In genomic region chr5:73540511-73540871, GRCm38 (mm10) we compare ENCODE assay signal across 16 mouse cellular contexts. TPM values are rescaled to one million over a fixed set of nuclear protein-coding genes. Genes with fewer than 3 reads are reported as not detected.
DNase-seq lines count a peak whose midpoint lies in the region; ATAC-seq and TF ChIP-seq lines count a peak whose summit lies in the region.
"Had no signal": no experiment of that assay in that cellular context is flagged by ENCODE, and none has a peak within 500 bp of the region (broad histone marks: within the 10 kb centered on the region; RNA-seq: fewer than 3 reads in every experiment).

No protein-coding gene starts in this region.

- H3K36me3 ChIP-seq in forebrain, postnatal 0 days (ENCODE audit: insufficient read depth) = peaks cover 48% of the 10 kb centered on the region
- H3K36me3 ChIP-seq in forebrain, embryonic 15.5 days = peaks cover 25% of the 10 kb centered on the region; the same call in 1 of the 2 replicates
- no peaks in the 10 kb centered on the region; the same call in 1 of the 2 replicates for H3K36me3 ChIP-seq in kidney, adult 2 months (ENCODE audit: control insufficient read depth, insufficient read depth, low read length)
- H3K36me3 ChIP-seq in kidney, embryonic 15.5 days = peaks cover 16% of the 10 kb centered on the region
- H3K36me3 ChIP-seq in midbrain, embryonic 16.5 days (ENCODE audit: control insufficient read depth, insufficient read depth, low read length) = peaks cover 4% of the 10 kb centered on the region
- H3K36me3 ChIP-seq in midbrain, embryonic 11.5 days (ENCODE audit: control insufficient read depth, insufficient read depth, low read length) = no peaks in the 10 kb centered on the region; the same call in 1 of the 2 replicates
- H3K36me3 ChIP-seq: liver, embryonic 15.5 days had no signal

- H3K9me3 ChIP-seq in forebrain, postnatal 0 days (ENCODE audit: low read length) = no peaks in the 10 kb centered on the region
- no peaks in the 10 kb centered on the region for H3K9me3 ChIP-seq in forebrain, embryonic 15.5 days
- H3K9me3 ChIP-seq in kidney, embryonic 15.5 days (replicated peaks) = no peaks in the 10 kb centered on the region
- no peaks in the 10 kb centered on the region for H3K9me3 ChIP-seq in midbrain, embryonic 16.5 days (replicated peaks; ENCODE audit: control insufficient read depth, low read length, poor library complexity, severe bottlenecking)
- no peaks in the 10 kb centered on the region for H3K9me3 ChIP-seq in midbrain, embryonic 11.5 days (ENCODE audit: control insufficient read depth, low read length)
- H3K9me3 ChIP-seq: embryonic facial prominence, embryonic 12.5 days; heart, embryonic 13.5 days; hindbrain, embryonic 10.5 days; limb, embryonic 12.5 days; liver, embryonic 15.5 days; midbrain, embryonic 12.5 days had no signal

- 89% methylated on average over 2 of the region's 2 CpGs for WGBS in forebrain, postnatal 0 days
- 92% methylated on average over 2 of the region's 2 CpGs for WGBS in forebrain, embryonic 15.5 days
- 94% methylated on average over 2 of the region's 2 CpGs for WGBS in kidney, adult 2 months
- 93% methylated on average over 2 of the region's 2 CpGs for WGBS in kidney, embryonic 15.5 days
- WGBS in midbrain, embryonic 16.5 days = 93% methylated on average over 2 of the region's 2 CpGs
- WGBS in midbrain, embryonic 11.5 days = 87% methylated on average over 2 of the region's 2 CpGs

- no peaks in the 10 kb centered on the region for H3K4me1 ChIP-seq in forebrain, postnatal 0 days (ENCODE audit: insufficient read depth)
- H3K4me1 ChIP-seq in forebrain, embryonic 15.5 days = no peaks in the 10 kb centered on the region
- peaks cover 22% of the 10 kb centered on the region for H3K4me1 ChIP-seq in kidney, adult 2 months (ENCODE audit: control insufficient read depth, insufficient read depth, low read length)
- peaks cover 22% of the 10 kb centered on the region for H3K4me1 ChIP-seq in kidney, embryonic 15.5 days
- no peaks in the 10 kb centered on the region for H3K4me1 ChIP-seq in midbrain, embryonic 16.5 days (ENCODE audit: control insufficient read depth, insufficient read depth, low read length)
- no peaks in the 10 kb centered on the region; the same call in 1 of the 2 replicates for H3K4me1 ChIP-seq in midbrain, embryonic 11.5 days (ENCODE audit: control insufficient read depth, insufficient read depth, low read length)
- H3K4me1 ChIP-seq: heart, embryonic 13.5 days; liver, embryonic 15.5 days; midbrain, embryonic 12.5 days had no signal

- H3K9ac ChIP-seq in forebrain, postnatal 0 days = no peak overlapping the region
- H3K9ac ChIP-seq in forebrain, embryonic 15.5 days (replicated peaks) = no peak overlapping the region
- H3K9ac ChIP-seq in kidney, embryonic 15.5 days = no peak overlapping the region
- no peak overlapping the region for H3K9ac ChIP-seq in midbrain, embryonic 16.5 days (ENCODE audit: low read depth, low read length)
- H3K9ac ChIP-seq in midbrain, embryonic 11.5 days (ENCODE audit: low read length) = no peak overlapping the region
- H3K9ac ChIP-seq: embryonic facial prominence, embryonic 12.5 days; heart, embryonic 13.5 days; limb, embryonic 12.5 days; liver, embryonic 15.5 days; lung, embryonic 14.5 days; midbrain, embryonic 12.5 days had no signal

- no peak overlapping the region for H3K4me3 ChIP-seq in forebrain, postnatal 0 days (ENCODE audit: low read depth, low read length)
- no peak overlapping the region for H3K4me3 ChIP-seq in forebrain, embryonic 15.5 days
- no peak overlapping the region for H3K4me3 ChIP-seq in kidney, adult 2 months (ENCODE audit: insufficient read depth, low read depth, low read length)
- H3K4me3 ChIP-seq in kidney, embryonic 15.5 days (replicated peaks) = no peak overlapping the region
- no peak overlapping the region for H3K4me3 ChIP-seq in midbrain, embryonic 16.5 days (ENCODE audit: low read depth, low read length)
- H3K4me3 ChIP-seq in midbrain, embryonic 11.5 days (ENCODE audit: low read depth, low read length) = no peak overlapping the region
- H3K4me3 ChIP-seq: embryonic facial prominence, embryonic 12.5 days; heart, embryonic 13.5 days; hindbrain, embryonic 10.5 days; left cerebral cortex, adult 2 months; limb, embryonic 12.5 days; liver, embryonic 15.5 days; midbrain, embryonic 12.5 days; myocyte had no signal

- no peak overlapping the region for H3K27ac ChIP-seq in forebrain, postnatal 0 days (ENCODE audit: low read depth, low read length)
- H3K27ac ChIP-seq in forebrain, embryonic 15.5 days (replicated peaks) = no peak overlapping the region
- peak overlapping the region; percentile 2; the same call in 1 of the 2 replicates for H3K27ac ChIP-seq in kidney, adult 2 months (ENCODE audit: insufficient read depth, low read depth, low read length)
- no peak overlapping the region for H3K27ac ChIP-seq in kidney, embryonic 15.5 days
- no peak overlapping the region for H3K27ac ChIP-seq in midbrain, embryonic 16.5 days (ENCODE audit: low read length)
- no peak overlapping the region for H3K27ac ChIP-seq in midbrain, embryonic 11.5 days (ENCODE audit: low read depth, low read length)
- H3K27ac ChIP-seq: embryonic facial prominence, embryonic 12.5 days; heart, embryonic 13.5 days; hindbrain, embryonic 10.5 days; left cerebral cortex, adult 2 months; limb, embryonic 12.5 days; liver, embryonic 15.5 days; midbrain, embryonic 12.5 days had no signal

- no peaks in the 10 kb centered on the region for H3K27me3 ChIP-seq in forebrain, postnatal 0 days (ENCODE audit: insufficient read depth, low read length)
- no peaks in the 10 kb centered on the region for H3K27me3 ChIP-seq in forebrain, embryonic 15.5 days
- no peaks in the 10 kb centered on the region for H3K27me3 ChIP-seq in kidney, adult 2 months (replicated peaks; ENCODE audit: control insufficient read depth, insufficient read depth, low read length)
- no peaks in the 10 kb centered on the region for H3K27me3 ChIP-seq in kidney, embryonic 15.5 days
- H3K27me3 ChIP-seq in midbrain, embryonic 16.5 days (ENCODE audit: control insufficient read depth, insufficient read depth, low read depth, low read length) = no peaks in the 10 kb centered on the region
- H3K27me3 ChIP-seq in midbrain, embryonic 11.5 days (ENCODE audit: control insufficient read depth, insufficient read depth, low read length) = no peaks in the 10 kb centered on the region
- H3K27me3 ChIP-seq: embryonic facial prominence, embryonic 12.5 days; heart, embryonic 13.5 days; limb, embryonic 12.5 days; liver, embryonic 15.5 days; midbrain, embryonic 12.5 days had no signal

- no peak for TF ChIP-seq CTCF in forebrain, postnatal 0 days (IDR thresholded peaks at IDR 0.05; ENCODE audit: low read depth)
- no peak for TF ChIP-seq CTCF in kidney, adult 2 months (conservative IDR thresholded peaks at IDR 0.05; ENCODE audit: insufficient read depth, insufficient read length, low read depth, low read length)

- no peak for DNase-seq in forebrain, postnatal 0 days
- DNase-seq in kidney, adult 2 months = no peak
- no peak for DNase-seq in midbrain, embryonic 11.5 days (ENCODE audit: low spot score, missing footprints)
- DNase-seq in heart, adult 11 months = no peak

- no peak overlapping the region for H3K4me2 ChIP-seq in forebrain, postnatal 0 days (ENCODE audit: low read depth)
- no peak overlapping the region for H3K4me2 ChIP-seq in forebrain, embryonic 15.5 days (replicated peaks)
- no peak overlapping the region for H3K4me2 ChIP-seq in kidney, embryonic 15.5 days
- no peak overlapping the region for H3K4me2 ChIP-seq in midbrain, embryonic 16.5 days (ENCODE audit: low read length)
- H3K4me2 ChIP-seq in midbrain, embryonic 11.5 days = no peak overlapping the region
- H3K4me2 ChIP-seq: embryonic facial prominence, embryonic 12.5 days; heart, embryonic 13.5 days; limb, embryonic 12.5 days; liver, embryonic 15.5 days; lung, embryonic 14.5 days; midbrain, embryonic 12.5 days had no signal

- no peak for TF ChIP-seq POLR2A in kidney, adult 2 months (IDR thresholded peaks at IDR 0.05; ENCODE audit: low read depth, low read length)

- peak; percentile 8; the same call in 1 of the 2 replicates for ATAC-seq in forebrain, postnatal 0 days
- no peak for ATAC-seq in forebrain, embryonic 15.5 days (replicated peaks)
- ATAC-seq in kidney, embryonic 15.5 days (replicated peaks; ENCODE audit: low FRiP score) = no peak
- 0 out of 2 replicates have a peak, but pooled peaks have one; percentile 54 for ATAC-seq in midbrain, embryonic 16.5 days
- ATAC-seq in midbrain, embryonic 11.5 days (ENCODE audit: low FRiP score) = no peak

RNA-seq across cellular contexts. Expression of gene Dcun1d4, which starts 59.7 kb away (rescaled TPM):
- total RNA-seq in forebrain, postnatal 0 days (2014; rRNA removed) = 27.4 and 28.2 TPM in 2 replicates
- 33.7 and 42.4 TPM in 2 replicates for polyA plus RNA-seq in forebrain, postnatal 0 days (2015; fragmentation: Nextera tagmentation; extraction: Ambion mirVana)
- polyA plus RNA-seq in forebrain, embryonic 15.5 days (2015; fragmentation: Nextera tagmentation; extraction: Ambion mirVana) = 41.5 and 45.3 TPM in 2 replicates
- polyA plus RNA-seq in kidney, adult 2 months (2012; rRNA removed) = 12.3 and 14.2 TPM in 2 replicates
- polyA plus RNA-seq in kidney, embryonic 15.5 days (2015; fragmentation: Nextera tagmentation; extraction: Ambion mirVana) = 22.8 and 24.7 TPM in 2 replicates
- 51.5 and 56.3 TPM in 2 replicates for polyA plus RNA-seq in midbrain, embryonic 16.5 days (2015; fragmentation: Nextera tagmentation; extraction: Ambion mirVana)
- 69.6 and 83.0 TPM in 2 replicates for polyA plus RNA-seq in midbrain, embryonic 11.5 days (2014; fragmentation: Nextera tagmentation; extraction: Ambion mirVana)

Comparison
In these comparisons a context has a peak if more than half of its experiments do, and no peak if none do; other contexts are left out.
1. ATAC-seq: peak in forebrain, postnatal 0 days (single experiment) and midbrain, embryonic 16.5 days (single experiment); none in forebrain, embryonic 15.5 days (single experiment), kidney, embryonic 15.5 days (single experiment) and midbrain, embryonic 11.5 days (single experiment).